Mouse (Mus musculus) liver, embryonic 13.5 days (tissue): Measurements from ENCODE around the gene Vapa. TPM values are rescaled to one million over a fixed set of nuclear protein-coding genes. Genes with fewer than 3 reads are reported as not detected.

Experiments
- ATAC-seq: fragments of 200-750 bp; cut with Nextera tagmentation; 2 replicates; pipeline ENCODE4 v1.8.0; 2017; ENCODE audit warnings: low read depth, mild to moderate bottlenecking, moderate number of reproducible peaks, moderate library complexity
- DNase-seq: peaks from one replicate; pipeline ENCODE4 v3.0.0; 2022
- H3K27ac ChIP-seq: fragments of 300-500 bp; sonication (generic); 2 replicates; pipeline ENCODE4 v1.5.1; 2015; ENCODE audit warnings: moderate library complexity, mild to moderate bottlenecking, inconsistent platforms
- H3K27me3 ChIP-seq: fragments of 300-500 bp; sonication (generic); 2 replicates; pipeline ENCODE4 v1.6.1; 2015; ENCODE audit warnings: mild to moderate bottlenecking, inconsistent platforms
- H3K36me3 ChIP-seq: fragments of 300-500 bp; sonication (generic); 2 replicates; pipeline ENCODE4 v1.6.1; 2015; ENCODE audit warnings: mild to moderate bottlenecking, inconsistent platforms
- H3K4me1 ChIP-seq: fragments of 300-500 bp; sonication (generic); replicated peaks from 2 replicates; pipeline ENCODE4 v1.6.1; 2015; ENCODE audit warnings: inconsistent platforms
- H3K4me2 ChIP-seq: fragments of 300-500 bp; sonication (generic); 2 replicates; pipeline ENCODE4 v1.6.1; 2015; ENCODE audit warnings: inconsistent platforms, mild to moderate bottlenecking, moderate library complexity
- H3K4me3 ChIP-seq: fragments of 300-500 bp; sonication (generic); replicated peaks from 2 replicates; pipeline ENCODE4 v1.5.1; 2015; ENCODE audit warnings: mild to moderate bottlenecking, inconsistent platforms
- H3K9ac ChIP-seq: fragments of 300-500 bp; sonication (generic); 2 replicates; pipeline ENCODE4 v1.6.1; 2015; ENCODE audit warnings: mild to moderate bottlenecking, inconsistent platforms
- H3K9me3 ChIP-seq: fragments of 300-500 bp; sonication (generic); replicated peaks from 2 replicates; pipeline ENCODE4 v1.6.1; 2016; ENCODE audit warnings: inconsistent platforms
- WGBS: fragments of 180-500 bp; shearing (Covaris S2); methylation state at CpG from one replicate; pipeline ENCODE4 v1.1.7; 2015; ENCODE audit not compliant: insufficient replicate concordance; 5-methylcytosine and 5-hydroxymethylcytosine counted together
- polyA plus RNA-seq: library from polyadenylated mRNA; unstranded; fragments of >200 nt; fragmentation: Nextera tagmentation; extraction: Ambion mirVana; gene quantifications from 2 replicates; pipeline ENCODE4 v1.2.1, GENCODE M21; 2015

The Vapa gene
- polyA plus RNA-seq, 1 experiment from 2014 or later = 76.8 TPM

- Histone ChIP-seq H3K9me3 (no peaks in the 10 kb centered on the region), H3K27me3 (0 out of 2 replicates have a peak, but pooled peaks cover 3% of the 10 kb centered on the region), H3K4me3 (no peak overlapping the region), H3K4me2 (no peak overlapping the region), H3K36me3 (no peaks in the 10 kb centered on the region), H3K4me1 (peaks cover 2% of the 10 kb centered on the region; the same call in 1 of the 2 replicates), H3K9ac (no peak overlapping the region), H3K27ac (no peak overlapping the region)
- ATAC-seq (no peak), DNase-seq (no peak)
- WGBS = 52% methylated on average over 6 of the region's 6 CpGs
Measured at GRCm38 (mm10) chr17:65563345-65563744, 50.0 kb downstream of the Vapa start.

GRCm38 (mm10) chr17:65562761-65563160 is 50.6 kb downstream of the Vapa start:
- Histone ChIP-seq H3K4me1 (peaks cover 7% of the 10 kb centered on the region), H3K4me3 (no peak overlapping the region), H3K36me3 (no peaks in the 10 kb centered on the region), H3K4me2 (no peak overlapping the region), H3K9ac (no peak overlapping the region), H3K9me3 (no peaks in the 10 kb centered on the region), H3K27ac (no peak overlapping the region), H3K27me3 (0 out of 2 replicates have a peak, but pooled peaks cover 3% of the 10 kb centered on the region)
- no peak for DNase-seq
- ATAC-seq = no peak
- 3% methylated on average over 5 of the region's 5 CpGs for WGBS

- DNase-seq = no peak
- H3K27me3 ChIP-seq = 0 out of 2 replicates have a peak, but pooled peaks cover 3% of the 10 kb centered on the region
Measured at GRCm38 (mm10) chr17:65561361-65562015, 51.9 kb downstream of the Vapa start.

GRCm38 (mm10) chr17:65559273-65559672 is 54.1 kb downstream of the Vapa start:
- no peaks in the 10 kb centered on the region for H3K36me3 ChIP-seq
- WGBS = 27% methylated on average over 5 of the region's 5 CpGs
- ATAC-seq (peak; percentile 49), DNase-seq (peak; percentile 26)
- no peaks in the 10 kb centered on the region for H3K9me3 ChIP-seq
- H3K4me2 ChIP-seq = no peak overlapping the region
- no peak overlapping the region for H3K27ac ChIP-seq
- 0 out of 2 replicates have a peak, but pooled peaks cover 3% of the 10 kb centered on the region for H3K27me3 ChIP-seq
- H3K4me1 ChIP-seq = peaks cover 23% of the 10 kb centered on the region
- no peak overlapping the region for H3K4me3 ChIP-seq
- H3K9ac ChIP-seq = no peak overlapping the region

More at GRCm38 (mm10) chr17:65561361-65562015, 51.9 kb downstream of the Vapa start:
- H3K9ac ChIP-seq = no peak overlapping the region
- no peak overlapping the region for H3K4me2 ChIP-seq
- no peak for ATAC-seq
- peaks cover 19% of the 10 kb centered on the region for H3K4me1 ChIP-seq
- no peaks in the 10 kb centered on the region for H3K36me3 ChIP-seq
- no peak overlapping the region for H3K27ac ChIP-seq
- no peak overlapping the region for H3K4me3 ChIP-seq
- 64% methylated on average over 6 of the region's 6 CpGs for WGBS
- H3K9me3 ChIP-seq = no peaks in the 10 kb centered on the region

GRCm38 (mm10) chr17:65558788-65559187 is 54.6 kb downstream of the Vapa start:
- 59% methylated on average over 9 of the region's 9 CpGs for WGBS
- Histone ChIP-seq H3K27ac (no peak overlapping the region), H3K9me3 (no peaks in the 10 kb centered on the region), H3K27me3 (no peaks in the 10 kb centered on the region), H3K4me1 (peaks cover 23% of the 10 kb centered on the region), H3K4me3 (no peak overlapping the region), H3K9ac (no peak overlapping the region), H3K36me3 (no peaks in the 10 kb centered on the region), H3K4me2 (no peak overlapping the region)
- DNase-seq (no peak), ATAC-seq (no peak)

GRCm38 (mm10) chr17:65558217-65558616 is 55.1 kb downstream of the Vapa start:
- Histone ChIP-seq H3K4me1 (peaks cover 23% of the 10 kb centered on the region), H3K9me3 (no peaks in the 10 kb centered on the region), H3K4me2 (no peak overlapping the region), H3K36me3 (no peaks in the 10 kb centered on the region), H3K4me3 (no peak overlapping the region), H3K27ac (no peak overlapping the region), H3K9ac (no peak overlapping the region), H3K27me3 (no peaks in the 10 kb centered on the region)
- ATAC-seq (no peak), DNase-seq (peak; percentile 52)
- WGBS = 29% methylated on average over 9 of the region's 9 CpGs

- 13% methylated on average over 6 of the region's 6 CpGs for WGBS
- peak; percentile 46 for DNase-seq
- H3K27ac ChIP-seq = peak overlapping the region; percentile 51
Measured at GRCm38 (mm10) chr17:65557212-65557611, 56.1 kb downstream of the Vapa start.

GRCm38 (mm10) chr17:65556798-65557197 is 56.6 kb downstream of the Vapa start:
- Histone ChIP-seq H3K4me2 (peak overlapping the region; percentile 56), H3K27me3 (no peaks in the 10 kb centered on the region), H3K9me3 (no peaks in the 10 kb centered on the region), H3K9ac (peak overlapping the region; percentile 26; the same call in 1 of the 2 replicates), H3K27ac (peak overlapping the region; percentile 51), H3K36me3 (no peaks in the 10 kb centered on the region), H3K4me3 (no peak overlapping the region), H3K4me1 (peaks cover 23% of the 10 kb centered on the region)
- peak; percentile 76 for ATAC-seq
- WGBS = 31% methylated on average over 10 of the region's 10 CpGs
- no peak for DNase-seq

More at GRCm38 (mm10) chr17:65557212-65557611, 56.1 kb downstream of the Vapa start:
- no peaks in the 10 kb centered on the region for H3K36me3 ChIP-seq
- H3K4me3 ChIP-seq = no peak overlapping the region
- peak overlapping the region; percentile 26; the same call in 1 of the 2 replicates for H3K9ac ChIP-seq
- H3K9me3 ChIP-seq = no peaks in the 10 kb centered on the region
- H3K4me2 ChIP-seq = peak overlapping the region; percentile 56
- no peaks in the 10 kb centered on the region for H3K27me3 ChIP-seq
- H3K4me1 ChIP-seq = peaks cover 23% of the 10 kb centered on the region
- ATAC-seq = peak; percentile 88

- 78% methylated on average over 12 of the region's 12 CpGs for WGBS
- H3K27ac ChIP-seq = no peak overlapping the region
- no peaks in the 10 kb centered on the region for H3K36me3 ChIP-seq
- no peak overlapping the region for H3K9ac ChIP-seq
- H3K4me2 ChIP-seq = no peak overlapping the region
- H3K9me3 ChIP-seq = no peaks in the 10 kb centered on the region
- H3K4me3 ChIP-seq = no peak overlapping the region
- ATAC-seq (no peak), DNase-seq (no peak)
- H3K4me1 ChIP-seq = peaks cover 14% of the 10 kb centered on the region
- no peaks in the 10 kb centered on the region for H3K27me3 ChIP-seq
Measured at GRCm38 (mm10) chr17:65552426-65552997, 60.8 kb downstream of the Vapa start.

GRCm38 (mm10) chr17:65550357-65550756 is 63.0 kb downstream of the Vapa start:
- Histone ChIP-seq H3K4me2 (no peak overlapping the region), H3K27me3 (no peaks in the 10 kb centered on the region), H3K4me3 (no peak overlapping the region), H3K27ac (no peak overlapping the region), H3K9me3 (no peaks in the 10 kb centered on the region), H3K4me1 (no peaks in the 10 kb centered on the region), H3K36me3 (no peaks in the 10 kb centered on the region), H3K9ac (no peak overlapping the region)
- DNase-seq (no peak), ATAC-seq (no peak)
- 71% methylated on average over 4 of the region's 4 CpGs for WGBS

GRCm38 (mm10) chr17:65548698-65549365 is 64.5 kb downstream of the Vapa start:
- 66% methylated on average over 18 of the region's 18 CpGs for WGBS
- Histone ChIP-seq H3K9ac (no peak overlapping the region), H3K36me3 (no peaks in the 10 kb centered on the region), H3K4me3 (no peak overlapping the region), H3K27ac (no peak overlapping the region), H3K9me3 (no peaks in the 10 kb centered on the region), H3K4me2 (no peak overlapping the region), H3K4me1 (peaks cover 2% of the 10 kb centered on the region), H3K27me3 (no peaks in the 10 kb centered on the region)
- ATAC-seq (no peak), DNase-seq (no peak)
